Mouse (Mus musculus): ENCODE data around the gene F12.

Gene F12

DNA sequence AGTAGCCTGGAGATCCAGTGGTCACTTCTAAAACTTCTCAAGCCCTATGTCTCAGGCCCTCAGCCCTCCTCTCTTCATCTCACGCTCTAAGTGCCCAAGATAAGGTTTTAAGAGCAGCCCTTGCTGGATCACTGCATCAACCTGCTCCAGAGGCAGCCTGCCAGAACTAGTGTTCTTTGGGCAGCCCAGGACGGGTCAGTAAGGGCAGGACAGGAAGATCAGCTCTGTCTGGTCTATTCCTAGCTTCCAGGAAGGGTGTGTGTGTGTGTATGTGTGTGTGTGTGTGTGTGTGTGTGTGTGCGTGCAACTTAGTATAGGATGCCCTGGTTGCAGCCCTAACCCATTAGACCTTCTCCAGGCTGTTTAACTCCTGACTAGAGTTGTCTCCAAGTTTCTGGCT is 56.4 kb downstream of the F12 start:
- no peak for DNase-seq

DNA sequence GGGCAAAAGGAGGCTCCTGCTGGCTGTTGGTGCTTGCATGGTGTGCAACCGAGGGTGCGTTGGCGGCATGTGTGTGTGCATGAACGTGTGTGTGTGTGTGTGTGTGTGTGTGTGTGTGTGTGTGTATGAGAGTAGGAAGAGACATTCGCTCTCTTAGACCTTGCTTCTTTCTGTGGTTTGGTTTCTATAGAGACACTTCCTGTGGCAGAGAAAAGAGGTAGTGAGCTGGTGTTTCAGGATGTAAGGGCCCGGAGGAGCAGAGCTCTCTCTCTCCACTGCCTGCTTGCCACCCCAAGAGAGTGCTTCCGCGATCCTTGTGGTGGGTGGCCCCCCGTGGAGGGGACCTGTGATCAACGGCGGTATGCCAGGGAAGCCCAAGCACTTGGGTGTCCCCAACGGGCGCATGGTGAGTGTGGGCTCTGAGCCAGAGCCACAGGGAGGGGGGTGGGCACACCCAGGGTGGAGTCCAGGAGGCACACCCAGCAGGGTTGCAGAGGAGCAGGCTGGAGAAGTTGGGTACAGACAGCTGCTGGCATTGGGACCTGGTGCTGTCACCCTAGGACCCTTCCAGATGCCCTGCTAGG is 57.0 kb downstream of the F12 start, which contains the start of gene Rgs14:
TSS of gene Rgs14 (plus strand) at position 202 of the 584 bp plus-strand sequence.
- DNase-seq = no peak

GRCm38 (mm10) chr13:55368401-55368800 is 58.2 kb downstream of the F12 start:
- no peak for DNase-seq

All from cerebellum, adult 9-10 months (tissue).